Mouse (Mus musculus) hindbrain, embryonic 13.5 days (tissue): ENCODE measurements around the gene Ap4b1. TPM values are rescaled to one million over a fixed set of nuclear protein-coding genes. Genes with fewer than 3 reads are reported as not detected.

Experiments used
- ATAC-seq: fragments of 200-750 bp; cut with Nextera tagmentation; 2 replicates; pipeline ENCODE4 v1.8.0; 2017; ENCODE audit warnings: moderate TSS enrichment; ENCODE audit not compliant: low FRiP score
- H3K27ac ChIP-seq: fragments of 300-500 bp; sonication (generic); 2 replicates; pipeline ENCODE4 v1.5.1; 2015; ENCODE audit warnings: inconsistent platforms, mild to moderate bottlenecking, moderate library complexity
- H3K27me3 ChIP-seq: fragments of 300-500 bp; sonication (generic); 2 replicates; pipeline ENCODE4 v1.6.1; 2015; ENCODE audit warnings: mild to moderate bottlenecking, inconsistent platforms
- H3K36me3 ChIP-seq: fragments of 300-500 bp; sonication (generic); 2 replicates; pipeline ENCODE4 v1.6.1; 2015; ENCODE audit warnings: mild to moderate bottlenecking, inconsistent platforms
- H3K4me1 ChIP-seq: fragments of 300-500 bp; sonication (generic); replicated peaks from 2 replicates; pipeline ENCODE4 v1.6.1; 2015; ENCODE audit warnings: inconsistent platforms
- H3K4me2 ChIP-seq: fragments of 300-500 bp; sonication (generic); 2 replicates; pipeline ENCODE4 v1.6.1; 2015; ENCODE audit warnings: inconsistent platforms, mild to moderate bottlenecking, moderate library complexity
- H3K4me3 ChIP-seq: fragments of 300-500 bp; sonication (generic); 2 replicates; pipeline ENCODE4 v1.5.1; 2015; ENCODE audit warnings: mild to moderate bottlenecking, inconsistent platforms
- H3K9ac ChIP-seq: fragments of 300-500 bp; sonication (generic); 2 replicates; pipeline ENCODE4 v1.6.1; 2015; ENCODE audit warnings: mild to moderate bottlenecking, inconsistent platforms
- H3K9me3 ChIP-seq: fragments of 300-500 bp; sonication (generic); 2 replicates; pipeline ENCODE4 v1.6.1; 2016; ENCODE audit warnings: inconsistent platforms
- WGBS: fragments of 180-500 bp; shearing (Covaris S2); methylation state at CpG from one replicate; pipeline ENCODE4 v1.1.7; 2015; 5-methylcytosine and 5-hydroxymethylcytosine counted together
- polyA plus RNA-seq: library from polyadenylated mRNA; unstranded; fragments of >200 nt; fragmentation: Nextera tagmentation; extraction: Ambion mirVana; gene quantifications from 2 replicates; pipeline ENCODE4 v1.2.1, GENCODE M21; 2015

Gene Ap4b1
- polyA plus RNA-seq = 22.9 and 25.1 TPM in 2 replicates

- Histone ChIP-seq H3K4me2 (peak within 1 kb of the TSS; percentile 82), H3K4me3 (peak within 1 kb of the TSS; percentile 82), H3K36me3 (peaks cover 26% of the 10 kb centered on the region), H3K9me3 (no peaks in the 10 kb centered on the region), H3K4me1 (peaks cover 18% of the 10 kb centered on the region), H3K9ac (peak within 1 kb of the TSS; percentile 89), H3K27me3 (no peaks in the 10 kb centered on the region), H3K27ac (peak within 1 kb of the TSS; percentile 94)
- WGBS = under 1% methylated on average over 61 of the region's 70 CpGs
- ATAC-seq = peak; percentile 99
These were observed at the start of gene Ap4b1, which contains the start of the genes Dclre1b and Gm43064 for GRCm38 (mm10) chr3:103808891-103809798. Gene Ap4b1, plus strand, starts transcription at chr3:103809520. Gene Dclre1b, minus strand, starts transcription at chr3:103809444. Gene Gm43064, plus strand, starts transcription at chr3:103809573.

- Histone ChIP-seq H3K4me2 (no peak overlapping the region), H3K36me3 (peaks cover 28% of the 10 kb centered on the region), H3K27me3 (no peaks in the 10 kb centered on the region), H3K9me3 (no peaks in the 10 kb centered on the region), H3K27ac (no peak overlapping the region), H3K4me1 (peaks cover 3% of the 10 kb centered on the region; the same call in 1 of the 2 replicates), H3K9ac (no peak overlapping the region), H3K4me3 (no peak overlapping the region)
- ATAC-seq = no peak
- WGBS = 79% methylated on average over 3 of the region's 3 CpGs
These were observed 42.5 kb upstream of the Ap4b1 start for GRCm38 (mm10) chr3:103766789-103767188.

- Histone ChIP-seq H3K9me3 (no peaks in the 10 kb centered on the region), H3K36me3 (peaks cover 18% of the 10 kb centered on the region), H3K9ac (no peak overlapping the region), H3K27me3 (no peaks in the 10 kb centered on the region), H3K27ac (no peak overlapping the region), H3K4me2 (no peak overlapping the region), H3K4me1 (peaks cover 11% of the 10 kb centered on the region; the same call in 1 of the 2 replicates), H3K4me3 (no peak overlapping the region)
- WGBS = 81% methylated on average over 9 of the region's 9 CpGs
- ATAC-seq = no peak
These were observed 37.7 kb upstream of the Ap4b1 start for GRCm38 (mm10) chr3:103771531-103772130.

- no peaks in the 10 kb centered on the region for H3K27me3 ChIP-seq
- 84% methylated on average over 4 of the region's 4 CpGs for WGBS
- ATAC-seq = no peak
- no peak overlapping the region for H3K27ac ChIP-seq
- no peaks in the 10 kb centered on the region for H3K9me3 ChIP-seq
- peaks cover 11% of the 10 kb centered on the region; the same call in 1 of the 2 replicates for H3K4me1 ChIP-seq
- no peak overlapping the region for H3K4me3 ChIP-seq
- no peak overlapping the region for H3K9ac ChIP-seq
- peaks cover 28% of the 10 kb centered on the region for H3K36me3 ChIP-seq
- no peak overlapping the region for H3K4me2 ChIP-seq
These were observed 36.5 kb upstream of the Ap4b1 start for GRCm38 (mm10) chr3:103772846-103773245.

- Histone ChIP-seq H3K27me3 (no peaks in the 10 kb centered on the region), H3K4me3 (no peak overlapping the region), H3K4me1 (peaks cover 11% of the 10 kb centered on the region; the same call in 1 of the 2 replicates), H3K9me3 (no peaks in the 10 kb centered on the region), H3K36me3 (peaks cover 27% of the 10 kb centered on the region), H3K27ac (no peak overlapping the region; the same call in 1 of the 2 replicates), H3K9ac (no peak overlapping the region), H3K4me2 (no peak overlapping the region)
- WGBS = 93% methylated on average over 3 of the region's 3 CpGs
- no peak for ATAC-seq
These were observed 35.8 kb upstream of the Ap4b1 start for GRCm38 (mm10) chr3:103773508-103773907.

DNA sequence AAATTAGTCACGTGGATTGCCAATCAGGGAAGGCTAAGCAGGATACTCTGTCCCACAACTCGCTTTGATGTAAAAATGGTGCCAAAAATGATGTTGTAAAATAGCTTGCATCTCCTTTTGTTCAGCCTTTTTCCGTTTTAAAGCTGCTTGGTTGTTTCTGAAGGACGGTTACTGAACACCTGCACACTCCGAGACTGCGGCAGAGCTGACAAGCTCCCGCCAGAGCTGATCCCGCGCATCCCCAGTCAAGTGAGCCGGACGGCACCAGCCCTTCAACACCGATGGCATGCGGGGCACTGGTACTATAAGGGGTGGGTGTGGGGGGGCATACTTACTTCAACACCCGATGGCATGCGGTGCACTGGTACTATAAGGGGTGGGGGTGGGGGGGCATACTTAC lies 35.3 kb upstream of the Ap4b1 start:
- Histone ChIP-seq H3K4me3 (no peak overlapping the region), H3K4me2 (no peak overlapping the region), H3K27me3 (no peaks in the 10 kb centered on the region), H3K9ac (no peak overlapping the region), H3K27ac (no peak overlapping the region), H3K36me3 (peaks cover 23% of the 10 kb centered on the region), H3K9me3 (no peaks in the 10 kb centered on the region), H3K4me1 (peaks cover 11% of the 10 kb centered on the region; the same call in 1 of the 2 replicates)
- ATAC-seq = no peak
- WGBS = 93% methylated on average over 15 of the region's 15 CpGs

- peaks cover 18% of the 10 kb centered on the region for H3K36me3 ChIP-seq
- WGBS = 90% methylated on average over 11 of the region's 11 CpGs
- H3K4me1 ChIP-seq = 0 out of 2 replicates have a peak, but pooled peaks cover 5% of the 10 kb centered on the region
- H3K27ac ChIP-seq = no peak overlapping the region
- H3K4me2 ChIP-seq = no peak overlapping the region
- H3K4me3 ChIP-seq = no peak overlapping the region
- H3K27me3 ChIP-seq = no peaks in the 10 kb centered on the region
- no peak overlapping the region; the same call in 1 of the 2 replicates for H3K9ac ChIP-seq
- ATAC-seq = no peak
- H3K9me3 ChIP-seq = no peaks in the 10 kb centered on the region
These were observed 31.4 kb upstream of the Ap4b1 start for GRCm38 (mm10) chr3:103777940-103778339.

- H3K27ac ChIP-seq = no peak overlapping the region
- no peak overlapping the region for H3K4me3 ChIP-seq
- H3K36me3 ChIP-seq = peaks cover 18% of the 10 kb centered on the region
- no peaks in the 10 kb centered on the region for H3K9me3 ChIP-seq
- no peak overlapping the region for H3K9ac ChIP-seq
- 92% methylated on average over 6 of the region's 6 CpGs for WGBS
- no peaks in the 10 kb centered on the region for H3K4me1 ChIP-seq
- H3K27me3 ChIP-seq = no peaks in the 10 kb centered on the region
- H3K4me2 ChIP-seq = no peak overlapping the region
- no peak for ATAC-seq
These were observed 30.7 kb upstream of the Ap4b1 start for GRCm38 (mm10) chr3:103778660-103779059.

- Histone ChIP-seq H3K4me1 (no peaks in the 10 kb centered on the region), H3K27ac (no peak overlapping the region), H3K27me3 (no peaks in the 10 kb centered on the region), H3K4me2 (no peak overlapping the region), H3K9ac (no peak overlapping the region), H3K9me3 (no peaks in the 10 kb centered on the region), H3K4me3 (no peak overlapping the region), H3K36me3 (peaks cover 18% of the 10 kb centered on the region)
- ATAC-seq = no peak
- 83% methylated on average over 7 of the region's 7 CpGs for WGBS
These were observed 30.1 kb upstream of the Ap4b1 start for GRCm38 (mm10) chr3:103779183-103779582.

- H3K9ac ChIP-seq = no peak overlapping the region
- H3K4me3 ChIP-seq = no peak overlapping the region
- no peaks in the 10 kb centered on the region for H3K4me1 ChIP-seq
- no peaks in the 10 kb centered on the region for H3K9me3 ChIP-seq
- peaks cover 18% of the 10 kb centered on the region for H3K36me3 ChIP-seq
- ATAC-seq = no peak
- 97% methylated on average over 3 of the region's 3 CpGs for WGBS
- H3K27ac ChIP-seq = peak overlapping the region; percentile 5; the same call in 1 of the 2 replicates
- H3K27me3 ChIP-seq = no peaks in the 10 kb centered on the region
- H3K4me2 ChIP-seq = no peak overlapping the region
These were observed 29.0 kb upstream of the Ap4b1 start for GRCm38 (mm10) chr3:103780271-103780670.

DNA sequence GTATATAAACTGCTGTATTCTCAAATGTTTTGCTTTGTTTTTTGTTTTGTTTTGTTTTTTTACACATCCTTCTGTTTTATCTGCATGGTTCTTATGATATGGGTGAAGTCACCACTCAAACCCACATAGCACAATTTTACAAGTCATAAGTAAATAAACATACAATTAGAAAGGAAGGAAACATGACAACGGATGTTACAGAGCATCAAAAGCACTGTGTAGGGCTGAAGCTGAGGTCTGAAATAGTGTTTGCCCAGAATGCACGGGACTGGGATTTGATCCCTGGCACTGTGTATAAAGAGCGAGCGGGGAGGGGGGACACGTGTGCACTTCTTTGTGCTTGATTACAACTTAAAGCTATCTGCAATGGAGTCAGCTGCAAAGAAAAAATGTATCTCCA lies 28.5 kb upstream of the Ap4b1 start:
- Histone ChIP-seq H3K9ac (no peak overlapping the region), H3K4me2 (no peak overlapping the region), H3K27ac (no peak overlapping the region), H3K9me3 (no peaks in the 10 kb centered on the region), H3K4me1 (no peaks in the 10 kb centered on the region), H3K4me3 (no peak overlapping the region), H3K36me3 (peaks cover 14% of the 10 kb centered on the region), H3K27me3 (no peaks in the 10 kb centered on the region)
- ATAC-seq = no peak
- 87% methylated on average over 5 of the region's 5 CpGs for WGBS

GRCm38 (mm10) chr3:103782844-103783609 lies 26.3 kb upstream of the Ap4b1 start:
- 87% methylated on average over 4 of the region's 4 CpGs for WGBS
- no peaks in the 10 kb centered on the region for H3K27me3 ChIP-seq
- H3K4me2 ChIP-seq = no peak overlapping the region
- no peak for ATAC-seq
- H3K27ac ChIP-seq = no peak overlapping the region
- no peak overlapping the region for H3K4me3 ChIP-seq
- peaks cover 1% of the 10 kb centered on the region; the same call in 1 of the 2 replicates for H3K36me3 ChIP-seq
- H3K4me1 ChIP-seq = peaks cover 6% of the 10 kb centered on the region; the same call in 1 of the 2 replicates
- no peaks in the 10 kb centered on the region for H3K9me3 ChIP-seq
- no peak overlapping the region for H3K9ac ChIP-seq
